Mouse (Mus musculus): ENCODE data around the gene Ccdc61. TPM values are rescaled to one million over a fixed set of nuclear protein-coding genes. Genes with fewer than 3 reads are reported as not detected.

Gene Ccdc61
- polyA plus RNA-seq, 1 experiment from 2014 or later: 18.3 TPM

GRCm38 (mm10) chr7:18902486-18902885, 7.7 kb downstream of the Ccdc61 start:
- H3K4me1 ChIP-seq: peaks cover 4% of the 10 kb centered on the region; the same call in 1 of the 2 replicates
- H3K36me3 ChIP-seq: peaks cover 62% of the 10 kb centered on the region
- H3K27ac ChIP-seq: no peak overlapping the region
- 57% methylated on average over 3 of the region's 3 CpGs for WGBS (ENCODE audit: insufficient replicate concordance)
- no peak overlapping the region for H3K9ac ChIP-seq
- H3K27me3 ChIP-seq (replicated peaks): no peaks in the 10 kb centered on the region
- H3K9me3 ChIP-seq (replicated peaks): no peaks in the 10 kb centered on the region
- ATAC-seq: no peak
- H3K4me3 ChIP-seq: no peak overlapping the region
- no peak overlapping the region for H3K4me2 ChIP-seq

- WGBS (ENCODE audit: insufficient replicate concordance): 64% methylated on average over 2 of the region's 2 CpGs
Measured at GRCm38 (mm10) chr7:18900513-18900912, 9.7 kb downstream of the Ccdc61 start.

GRCm38 (mm10) chr7:18896536-18896935, 13.7 kb downstream of the Ccdc61 start:
- Histone ChIP-seq H3K9me3 (replicated peaks) (no peaks in the 10 kb centered on the region), H3K9ac (no peak overlapping the region), H3K27ac (no peak overlapping the region), H3K4me1 (peaks cover 22% of the 10 kb centered on the region), H3K4me3 (no peak overlapping the region), H3K27me3 (replicated peaks) (peaks cover 28% of the 10 kb centered on the region), H3K4me2 (no peak overlapping the region), H3K36me3 (peaks cover 35% of the 10 kb centered on the region)
- 51% methylated on average over 5 of the region's 5 CpGs for WGBS (ENCODE audit: insufficient replicate concordance)
- no peak for ATAC-seq

More at GRCm38 (mm10) chr7:18900513-18900912, 9.7 kb downstream of the Ccdc61 start:
- Histone ChIP-seq H3K9ac (no peak overlapping the region), H3K4me1 (no peaks in the 10 kb centered on the region), H3K27me3 (replicated peaks) (no peaks in the 10 kb centered on the region), H3K4me2 (no peak overlapping the region), H3K36me3 (peaks cover 57% of the 10 kb centered on the region), H3K4me3 (no peak overlapping the region), H3K27ac (no peak overlapping the region), H3K9me3 (replicated peaks) (no peaks in the 10 kb centered on the region)
- ATAC-seq: no peak

- peaks cover 22% of the 10 kb centered on the region for H3K4me1 ChIP-seq
- no peak overlapping the region for H3K27ac ChIP-seq
- 4% methylated on average over 39 of the region's 41 CpGs for WGBS (ENCODE audit: insufficient replicate concordance)
- peak overlapping the region; percentile 69 for H3K4me2 ChIP-seq
- peaks cover 13% of the 10 kb centered on the region for H3K36me3 ChIP-seq
- peak overlapping the region; percentile 42 for H3K4me3 ChIP-seq
- no peaks in the 10 kb centered on the region for H3K9me3 ChIP-seq (replicated peaks)
- ATAC-seq: peak; percentile 46
- H3K27me3 ChIP-seq (replicated peaks): peaks cover 28% of the 10 kb centered on the region
- H3K9ac ChIP-seq: peak overlapping the region; percentile 37
Measured at GRCm38 (mm10) chr7:18893651-18894430, 16.4 kb downstream of the Ccdc61 start.

- H3K9me3 ChIP-seq (replicated peaks): no peaks in the 10 kb centered on the region
Measured at GRCm38 (mm10) chr7:18893009-18893408, 17.2 kb downstream of the Ccdc61 start.

GRCm38 (mm10) chr7:18891872-18892599, 18.2 kb downstream of the Ccdc61 start:
- Histone ChIP-seq H3K4me2 (peak overlapping the region; percentile 69), H3K9ac (peak overlapping the region; percentile 36; the same call in 1 of the 2 replicates), H3K9me3 (replicated peaks) (no peaks in the 10 kb centered on the region), H3K27me3 (replicated peaks) (peaks cover 28% of the 10 kb centered on the region), H3K27ac (no peak overlapping the region), H3K4me1 (peaks cover 22% of the 10 kb centered on the region), H3K36me3 (peaks cover 4% of the 10 kb centered on the region), H3K4me3 (peak overlapping the region; percentile 41)
- peak; percentile 48; the same call in 1 of the 2 replicates for ATAC-seq
- 17% methylated on average over 33 of the region's 33 CpGs for WGBS (ENCODE audit: insufficient replicate concordance)

More at GRCm38 (mm10) chr7:18893009-18893408, 17.2 kb downstream of the Ccdc61 start:
- peak overlapping the region; percentile 69 for H3K4me2 ChIP-seq
- peaks cover 28% of the 10 kb centered on the region for H3K27me3 ChIP-seq (replicated peaks)
- H3K36me3 ChIP-seq: peaks cover 5% of the 10 kb centered on the region
- no peak overlapping the region for H3K27ac ChIP-seq
- no peak overlapping the region for H3K9ac ChIP-seq
- peak overlapping the region; percentile 41; the same call in 1 of the 2 replicates for H3K4me3 ChIP-seq
- WGBS (ENCODE audit: insufficient replicate concordance): 31% methylated on average over 27 of the region's 27 CpGs
- ATAC-seq: peak; percentile 30; the same call in 1 of the 2 replicates
- H3K4me1 ChIP-seq: peaks cover 22% of the 10 kb centered on the region

GRCm38 (mm10) chr7:18890848-18891247, 19.4 kb downstream of the Ccdc61 start:
- Histone ChIP-seq H3K4me2 (no peak overlapping the region), H3K4me3 (no peak overlapping the region), H3K9me3 (replicated peaks) (no peaks in the 10 kb centered on the region), H3K4me1 (peaks cover 22% of the 10 kb centered on the region), H3K36me3 (peaks cover 4% of the 10 kb centered on the region; the same call in 1 of the 2 replicates), H3K27me3 (replicated peaks) (peaks cover 28% of the 10 kb centered on the region), H3K27ac (no peak overlapping the region), H3K9ac (no peak overlapping the region)
- 80% methylated on average over 8 of the region's 8 CpGs for WGBS (ENCODE audit: insufficient replicate concordance)
- no peak for ATAC-seq

GRCm38 (mm10) chr7:18886963-18887362, 23.3 kb downstream of the Ccdc61 start:
- ATAC-seq: no peak
- Histone ChIP-seq H3K27ac (no peak overlapping the region), H3K4me3 (no peak overlapping the region), H3K4me1 (no peaks in the 10 kb centered on the region), H3K9me3 (replicated peaks) (no peaks in the 10 kb centered on the region), H3K36me3 (peaks cover 4% of the 10 kb centered on the region; the same call in 1 of the 2 replicates), H3K4me2 (no peak overlapping the region), H3K27me3 (replicated peaks) (no peaks in the 10 kb centered on the region), H3K9ac (no peak overlapping the region)
- 83% methylated on average over 1 of the region's 1 CpGs for WGBS (ENCODE audit: insufficient replicate concordance)

- H3K4me1 ChIP-seq: no peaks in the 10 kb centered on the region
- 44% methylated on average over 13 of the region's 13 CpGs for WGBS (ENCODE audit: insufficient replicate concordance)
- no peaks in the 10 kb centered on the region for H3K36me3 ChIP-seq
- ATAC-seq: no peak
- H3K4me3 ChIP-seq: no peak overlapping the region
- no peak overlapping the region for H3K4me2 ChIP-seq
- no peaks in the 10 kb centered on the region for H3K27me3 ChIP-seq (replicated peaks)
- H3K9me3 ChIP-seq (replicated peaks): no peaks in the 10 kb centered on the region
- no peak overlapping the region; the same call in 1 of the 2 replicates for H3K27ac ChIP-seq
- H3K9ac ChIP-seq: no peak overlapping the region
Measured at GRCm38 (mm10) chr7:18884745-18885422, 25.3 kb downstream of the Ccdc61 start.

GRCm38 (mm10) chr7:18883991-18884744, 26.0 kb downstream of the Ccdc61 start:
- ATAC-seq: peak; percentile 40; the same call in 1 of the 2 replicates
- Histone ChIP-seq H3K27ac (no peak overlapping the region; the same call in 1 of the 2 replicates), H3K9ac (no peak overlapping the region), H3K27me3 (replicated peaks) (no peaks in the 10 kb centered on the region), H3K4me1 (no peaks in the 10 kb centered on the region), H3K9me3 (replicated peaks) (no peaks in the 10 kb centered on the region), H3K4me3 (no peak overlapping the region), H3K4me2 (no peak overlapping the region), H3K36me3 (no peaks in the 10 kb centered on the region)
- WGBS (ENCODE audit: insufficient replicate concordance): 36% methylated on average over 9 of the region's 9 CpGs

GRCm38 (mm10) chr7:18878691-18879090, 31.5 kb downstream of the Ccdc61 start:
- Histone ChIP-seq H3K9me3 (replicated peaks) (no peaks in the 10 kb centered on the region), H3K4me1 (no peaks in the 10 kb centered on the region), H3K4me2 (no peak overlapping the region), H3K27me3 (replicated peaks) (no peaks in the 10 kb centered on the region; the same call in 1 of the 2 replicates), H3K4me3 (no peak overlapping the region), H3K27ac (no peak overlapping the region), H3K9ac (no peak overlapping the region), H3K36me3 (no peaks in the 10 kb centered on the region)
- WGBS (ENCODE audit: insufficient replicate concordance): 55% methylated on average over 7 of the region's 7 CpGs
- ATAC-seq: no peak
